In the genomic region with DNA sequence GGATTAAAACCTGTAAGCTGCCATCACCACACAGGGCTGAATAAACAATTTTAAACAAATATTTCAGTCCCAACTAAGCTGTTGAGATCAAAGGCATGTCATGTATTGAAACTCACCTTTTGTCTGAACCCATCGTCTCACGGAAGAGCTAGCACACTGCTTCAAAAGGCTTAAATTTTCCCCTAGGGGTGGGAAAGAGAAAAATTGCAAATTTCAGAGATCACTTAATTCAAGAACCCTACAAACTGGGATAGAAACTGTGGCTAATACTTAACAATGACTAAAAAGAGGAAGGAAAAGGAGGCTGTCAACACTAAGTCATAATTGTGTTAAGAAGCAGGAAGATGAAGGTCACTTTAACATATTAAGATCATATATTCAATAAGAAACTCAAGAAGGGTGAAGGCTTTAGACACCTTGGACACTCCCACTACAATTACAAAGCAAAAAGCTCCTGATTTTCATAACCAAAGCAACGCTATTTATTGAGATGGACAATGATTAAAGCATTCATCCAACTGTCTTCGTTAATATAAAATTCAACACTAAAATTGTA, we compare ENCODE assay signal across 8 mouse cellular contexts. TPM values are rescaled to one million over a fixed set of nuclear protein-coding genes. Genes with fewer than 3 reads are reported as not detected.
DNase-seq lines count a peak whose midpoint lies in the region; ATAC-seq and TF ChIP-seq lines count a peak whose summit lies in the region.

No protein-coding gene starts in this region.

- WGBS in forebrain, embryonic 13.5 days: 16% methylated on average over 4 of the region's 4 CpGs
- WGBS in liver, embryonic 15.5 days (ENCODE audit: insufficient replicate concordance): 15% methylated on average over 4 of the region's 4 CpGs

- no peak for TF ChIP-seq RAD21 in CH12.LX (IDR thresholded peaks at IDR 0.05; ENCODE audit: low read depth, low read length)

- H3K9me3 ChIP-seq in CH12.LX (replicated peaks; ENCODE audit: low read length): no peaks in the 10 kb centered on the region
- no peaks in the 10 kb centered on the region for H3K9me3 ChIP-seq in forebrain, embryonic 13.5 days (replicated peaks)
- H3K9me3 ChIP-seq in liver, embryonic 15.5 days (replicated peaks): no peaks in the 10 kb centered on the region

- H3K4me2 ChIP-seq in CH12.LX (ENCODE audit: insufficient read depth, low read depth, poor library complexity, severe bottlenecking): peak overlapping the region; percentile 87; the same call in 1 of the 2 replicates
- H3K4me2 ChIP-seq in forebrain, embryonic 13.5 days: peak overlapping the region; percentile 75
- H3K4me2 ChIP-seq in liver, embryonic 15.5 days: peak overlapping the region; percentile 68

- DNase-seq in heart, adult 11 months: peak; percentile 31
- no peak for DNase-seq in heart, adult 18-20 months
- peak; percentile 29 for DNase-seq in CH12.LX (ENCODE audit: extremely low read depth)
- no peak for DNase-seq in adrenal gland, adult 2 months
- DNase-seq in gastrocnemius, postnatal 36 days: no peak

- H3K27me3 ChIP-seq in CH12.LX (replicated peaks): no peaks in the 10 kb centered on the region
- H3K27me3 ChIP-seq in forebrain, embryonic 13.5 days: no peaks in the 10 kb centered on the region
- H3K27me3 ChIP-seq in liver, embryonic 15.5 days: no peaks in the 10 kb centered on the region

- intact Hi-C loops in gastrocnemius, postnatal 36 days (cut with DNase I): no loop called here

- in situ Hi-C loops in CH12.LX (cut with MboI; ENCODE audit: low pct_ligation_motif_present, low pct_unique_long_range_greater_than_20kb, low sequenced_read_pairs): no loop called here

- H3K27ac ChIP-seq in CH12.LX (ENCODE audit: insufficient read depth, low read depth): no peak overlapping the region
- H3K27ac ChIP-seq in forebrain, embryonic 13.5 days: no peak overlapping the region
- peak overlapping the region; percentile 93 for H3K27ac ChIP-seq in liver, embryonic 15.5 days (replicated peaks)

- TF ChIP-seq EP300 in CH12.LX (IDR thresholded peaks at IDR 0.05; ENCODE audit: low read length): no peak

- no peak for TF ChIP-seq CTCF in CH12.LX (conservative IDR thresholded peaks at IDR 0.05 in 1 of 2, IDR thresholded peaks at IDR 0.05 in 1 of 2; ENCODE audit: low read depth in 2 of 2, low read length in 2 of 2)

- no peak for TF ChIP-seq POLR2A in CH12.LX (IDR thresholded peaks at IDR 0.05; ENCODE audit: low read depth, low read length)

- dilution Hi-C loops in CH12.LX (cut with MboI; ENCODE audit: extremely low pct_ligation_motif_present, extremely low pct_unique_long_range_greater_than_20kb, low sequenced_read_pairs): no loop called here

- no peak for ATAC-seq in forebrain, embryonic 13.5 days
- ATAC-seq in liver, embryonic 15.5 days (ENCODE audit: insufficient read depth): no peak
- no peak for ATAC-seq in cerebellum, adult (ENCODE audit: insufficient number of reproducible peaks, low FRiP score, low TSS enrichment)

- H3K4me1 ChIP-seq in CH12.LX (ENCODE audit: control insufficient read depth in 1 of 2, insufficient read depth in 2 of 2): peaks cover 4 to 19% of the 10 kb centered on the region in 2 experiments; a peak in 3 of 4 replicates
- H3K4me1 ChIP-seq in forebrain, embryonic 13.5 days: peaks cover 21% of the 10 kb centered on the region
- peaks cover 20% of the 10 kb centered on the region for H3K4me1 ChIP-seq in liver, embryonic 15.5 days (replicated peaks)

- H3K4me3 ChIP-seq in CH12.LX (replicated peaks in 1 of 3; ENCODE audit: low read depth in 2 of 3, low read length in 2 of 3, poor library complexity in 1 of 3): peak overlapping the region; percentile 82 to 98 (median 88)
- H3K4me3 ChIP-seq in forebrain, embryonic 13.5 days: peak overlapping the region; percentile 93
- peak overlapping the region; percentile 87 for H3K4me3 ChIP-seq in liver, embryonic 15.5 days (replicated peaks)

- peak overlapping the region; percentile 97 for H3K9ac ChIP-seq in CH12.LX (ENCODE audit: insufficient read depth, low read depth)
- H3K9ac ChIP-seq in forebrain, embryonic 13.5 days: peak overlapping the region; percentile 99
- peak overlapping the region; percentile 93 for H3K9ac ChIP-seq in liver, embryonic 15.5 days

- H3K36me3 ChIP-seq in CH12.LX (replicated peaks in 1 of 2; ENCODE audit: control insufficient read depth in 1 of 2, insufficient read depth in 1 of 2, low read length in 1 of 2): peaks cover 52 to 58% of the 10 kb centered on the region in 2 experiments
- peaks cover 64% of the 10 kb centered on the region for H3K36me3 ChIP-seq in forebrain, embryonic 13.5 days (ENCODE audit: poor library complexity, severe bottlenecking)
- H3K36me3 ChIP-seq in liver, embryonic 15.5 days (replicated peaks): peaks cover 67% of the 10 kb centered on the region

- peaks cover 38% of the 10 kb centered on the region for H3K79me2 ChIP-seq in CH12.LX (replicated peaks; ENCODE audit: control insufficient read depth, extremely low read depth, insufficient read depth, poor library complexity, severe bottlenecking)

TF ChIP-seq in CH12.LX, 34 proteins besides CTCF, POLR2A, EP300 and RAD21:
- TF ChIP-seq SIN3A (IDR thresholded peaks at IDR 0.05; ENCODE audit: low read length) (peak; percentile 16; the same call in 1 of the 2 replicates), ETS1 (conservative IDR thresholded peaks at IDR 0.05; ENCODE audit: low read depth, low read length) (no peak)

RNA-seq across cellular contexts. Expression of gene Rbm5, which starts 1.3 kb away (rescaled TPM):
- total RNA-seq in heart, adult 18-20 months (2021): 10 to 100 TPM; 48.6 to 57.9 TPM
- 67.6 and 74.5 TPM in 2 replicates for total RNA-seq in CH12.LX (2012; rRNA removed)
- 83.6 and 85.3 TPM in 2 replicates for total RNA-seq in CH12.LX (2014; rRNA removed)
- polyA plus RNA-seq in CH12.LX (2012; ENCODE audit: insufficient read length, low read depth): 83.6 and 92.8 TPM in 2 replicates
- 256 and 261 TPM in 2 replicates for polyA plus RNA-seq in forebrain, embryonic 13.5 days (2015; fragmentation: Nextera tagmentation; extraction: Ambion mirVana)
- polyA plus RNA-seq in liver, embryonic 15.5 days (2015; fragmentation: Nextera tagmentation; extraction: Ambion mirVana): 63.8 and 72.0 TPM in 2 replicates
- 100 to 1,000 TPM in 1 of 2 experiments, 10 to 100 TPM in 1; 67.1 to 124 TPM for total RNA-seq in adrenal gland, adult 2 months (2021)
- 61.7 and 67.8 TPM in 2 replicates for polyA plus RNA-seq in adrenal gland, adult 2 months (2012; rRNA removed)
- 10 to 100 TPM; 32.7 to 36.3 TPM for total RNA-seq in gastrocnemius, postnatal 36 days (2021)

RNA-seq across cellular contexts. Expression of gene Sema3f, which starts 59.2 kb away (rescaled TPM):
- total RNA-seq in heart, adult 18-20 months (2021): 10 to 100 TPM; 14.7 to 16.5 TPM
- total RNA-seq in CH12.LX (2012; rRNA removed) (0.50 and 1.1 TPM in 2 replicates), CH12.LX (2014; rRNA removed) (0.24 TPM in 1 of 2 replicates, not detected in the other)
- 0.36 and 1.6 TPM in 2 replicates for polyA plus RNA-seq in CH12.LX (2012; ENCODE audit: insufficient read length, low read depth)
- 6.8 and 7.7 TPM in 2 replicates for polyA plus RNA-seq in forebrain, embryonic 13.5 days (2015; fragmentation: Nextera tagmentation; extraction: Ambion mirVana)
- polyA plus RNA-seq in liver, embryonic 15.5 days (2015; fragmentation: Nextera tagmentation; extraction: Ambion mirVana): 0.76 and 0.92 TPM in 2 replicates
- 10 to 100 TPM; 27.2 to 34.8 TPM for total RNA-seq in adrenal gland, adult 2 months (2021)
- polyA plus RNA-seq in adrenal gland, adult 2 months (2012; rRNA removed): 95.1 and 106 TPM in 2 replicates
- total RNA-seq in gastrocnemius, postnatal 36 days (2021): 1 to 10 TPM; 4.9 to 6.1 TPM

Comparison
In these comparisons a context has a peak if more than half of its experiments do, and no peak if none do; other contexts are left out.
1. DNase-seq: peak in heart, adult 11 months (single experiment) and CH12.LX (single experiment); none in heart, adult 18-20 months (0 of 2), adrenal gland, adult 2 months (single experiment) and gastrocnemius, postnatal 36 days (0 of 2).
2. Peak in every context shown above with its lines, with median percentiles within 50 percentile points of each other: H3K4me2 ChIP-seq, H3K4me3 ChIP-seq and H3K9ac ChIP-seq.